Comparison of ENCODE assay signal across 8 mouse cellular contexts in the genomic region with DNA sequence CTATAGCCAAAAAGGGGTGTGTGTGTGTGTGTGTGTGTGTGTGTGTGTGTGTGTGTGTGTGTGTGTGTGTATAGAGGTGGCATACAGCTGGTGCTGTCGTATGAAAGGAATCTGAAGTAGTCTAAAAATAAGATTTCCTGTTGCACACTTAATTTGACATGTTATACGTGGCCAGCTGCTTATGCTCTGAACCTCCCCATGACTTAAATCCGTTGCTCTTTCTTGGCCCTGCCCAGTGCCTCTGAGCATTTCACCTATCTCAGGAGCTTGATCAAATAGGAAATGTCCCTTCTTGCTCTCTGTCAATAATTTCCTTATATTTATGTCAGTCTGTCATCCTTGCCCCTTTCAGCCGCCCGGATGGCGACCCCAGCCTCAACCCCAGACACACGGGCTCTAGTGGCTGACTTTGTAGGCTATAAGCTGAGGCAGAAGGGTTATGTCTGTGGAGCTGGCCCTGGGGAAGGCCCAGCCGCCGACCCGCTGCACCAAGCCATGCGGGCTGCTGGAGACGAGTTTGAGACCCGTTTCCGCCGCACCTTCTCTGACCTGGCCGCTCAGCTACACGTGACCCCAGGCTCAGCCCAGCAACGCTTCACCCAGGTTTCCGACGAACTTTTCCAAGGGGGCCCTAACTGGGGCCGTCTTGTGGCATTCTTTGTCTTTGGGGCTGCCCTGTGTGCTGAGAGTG. TPM values are rescaled to one million over a fixed set of nuclear protein-coding genes. Genes with fewer than 3 reads are reported as not detected.
DNase-seq lines count a peak whose midpoint lies in the region; ATAC-seq and TF ChIP-seq lines count a peak whose summit lies in the region.

No protein-coding gene starts in this region.

- no peak for ATAC-seq in liver, embryonic 11.5 days (replicated peaks; ENCODE audit: low FRiP score)
- no peak for ATAC-seq in frontal cortex, adult (ENCODE audit: low TSS enrichment)

- no peak for TF ChIP-seq CTCF in thymus, adult 2 months (IDR thresholded peaks at IDR 0.05; ENCODE audit: borderline replicate concordance, control insufficient read depth, extremely low read depth, insufficient read depth, low read length, poor library complexity)

- no peak for TF ChIP-seq POLR2A in thymus, adult 2 months (IDR thresholded peaks at IDR 0.05; ENCODE audit: control insufficient read depth, extremely low read depth, insufficient read depth, low read length, poor library complexity)

- H3K9me3 ChIP-seq in liver, embryonic 11.5 days (ENCODE audit: control insufficient read depth, low read length) = no peaks in the 10 kb centered on the region

- peak overlapping the region; percentile 19; the same call in 1 of the 2 replicates for H3K27ac ChIP-seq in thymus, adult 2 months (ENCODE audit: control insufficient read depth, insufficient read depth, low read length)
- H3K27ac ChIP-seq in liver, embryonic 11.5 days (ENCODE audit: low read depth, low read length) = peak overlapping the region; percentile 75; the same call in 1 of the 2 replicates

- H3K9ac ChIP-seq in liver, embryonic 11.5 days (ENCODE audit: low read depth, low read length) = peak overlapping the region; percentile 79

- no peaks in the 10 kb centered on the region for H3K27me3 ChIP-seq in thymus, adult 2 months (ENCODE audit: control insufficient read depth, insufficient read depth, low read length)
- H3K27me3 ChIP-seq in liver, embryonic 11.5 days (replicated peaks; ENCODE audit: control insufficient read depth, insufficient read depth, low read length) = no peaks in the 10 kb centered on the region

- H3K4me1 ChIP-seq in thymus, adult 2 months (replicated peaks; ENCODE audit: control insufficient read depth, insufficient read depth, low read length) = peaks cover 22% of the 10 kb centered on the region
- H3K4me1 ChIP-seq in liver, embryonic 11.5 days (replicated peaks; ENCODE audit: control insufficient read depth, insufficient read depth, low read length) = peaks cover 10% of the 10 kb centered on the region; the same call in 1 of the 2 replicates

- peak overlapping the region; percentile 45 for H3K4me3 ChIP-seq in thymus, adult 2 months (ENCODE audit: control insufficient read depth, insufficient read depth, low read length)
- H3K4me3 ChIP-seq in liver, embryonic 11.5 days (ENCODE audit: low read depth, low read length) = peak overlapping the region; percentile 73

- DNase-seq in cerebellum, adult 9-10 months = peak; percentile 44
- no peak for DNase-seq in cerebellum, postnatal 14 days
- no peak for DNase-seq in thymus, adult 2 months
- no peak for DNase-seq in thymus, postnatal 14 days
- DNase-seq in liver, embryonic 11.5 days (ENCODE audit: low spot score) = no peak
- no peak for DNase-seq in natural killer cell, adult 2 months (ENCODE audit: low spot score in 2 of 2)
- no peak for DNase-seq in spleen, adult 18-20 months

- no peaks in the 10 kb centered on the region for H3K36me3 ChIP-seq in thymus, adult 2 months (ENCODE audit: control insufficient read depth, insufficient read depth, low read length)
- 0 out of 2 replicates have a peak, but pooled peaks cover 2% of the 10 kb centered on the region for H3K36me3 ChIP-seq in liver, embryonic 11.5 days (ENCODE audit: control insufficient read depth, insufficient read depth, low read length)

- 75% methylated on average over 21 of the region's 21 CpGs for WGBS in thymus, adult 2 months
- 46% methylated on average over 21 of the region's 21 CpGs for WGBS in liver, embryonic 11.5 days

- peak overlapping the region; percentile 90 for H3K4me2 ChIP-seq in liver, embryonic 11.5 days

RNA-seq across cellular contexts. Expression of a gene that starts 0.9 kb away (rescaled TPM):
- polyA plus RNA-seq in thymus, adult 2 months (2012; rRNA removed) = 0.28 and 1.9 TPM in 2 replicates
- polyA plus RNA-seq in liver, embryonic 11.5 days (2014; fragmentation: Nextera tagmentation; extraction: Ambion mirVana) = 0.27 TPM in 1 of 2 replicates, not detected in the other

RNA-seq across cellular contexts. Expression of a gene that starts 1.0 kb away (rescaled TPM):
- 21.4 and 23.5 TPM in 2 replicates for polyA plus RNA-seq in thymus, adult 2 months (2012; rRNA removed)
- polyA plus RNA-seq in liver, embryonic 11.5 days (2014; fragmentation: Nextera tagmentation; extraction: Ambion mirVana) = 2.0 and 2.1 TPM in 2 replicates

RNA-seq across cellular contexts. Expression of a gene that starts 6.8 kb away (rescaled TPM):
- polyA plus RNA-seq in thymus, adult 2 months (2012; rRNA removed) = 14.3 and 18.2 TPM in 2 replicates
- 1.1 and 2.1 TPM in 2 replicates for polyA plus RNA-seq in liver, embryonic 11.5 days (2014; fragmentation: Nextera tagmentation; extraction: Ambion mirVana)

RNA-seq across cellular contexts. Expression of a gene that starts 8.1 kb away (rescaled TPM):
- 190 and 219 TPM in 2 replicates for polyA plus RNA-seq in thymus, adult 2 months (2012; rRNA removed)
- polyA plus RNA-seq in liver, embryonic 11.5 days (2014; fragmentation: Nextera tagmentation; extraction: Ambion mirVana) = 117 and 132 TPM in 2 replicates

RNA-seq across cellular contexts. Expression of a gene that starts 13.4 kb away (rescaled TPM):
- polyA plus RNA-seq in thymus, adult 2 months (2012; rRNA removed) = 4.7 and 5.9 TPM in 2 replicates
- 5.2 and 5.5 TPM in 2 replicates for polyA plus RNA-seq in liver, embryonic 11.5 days (2014; fragmentation: Nextera tagmentation; extraction: Ambion mirVana)
